8 mouse cellular contexts compared by ENCODE assay signal in the genomic region with DNA sequence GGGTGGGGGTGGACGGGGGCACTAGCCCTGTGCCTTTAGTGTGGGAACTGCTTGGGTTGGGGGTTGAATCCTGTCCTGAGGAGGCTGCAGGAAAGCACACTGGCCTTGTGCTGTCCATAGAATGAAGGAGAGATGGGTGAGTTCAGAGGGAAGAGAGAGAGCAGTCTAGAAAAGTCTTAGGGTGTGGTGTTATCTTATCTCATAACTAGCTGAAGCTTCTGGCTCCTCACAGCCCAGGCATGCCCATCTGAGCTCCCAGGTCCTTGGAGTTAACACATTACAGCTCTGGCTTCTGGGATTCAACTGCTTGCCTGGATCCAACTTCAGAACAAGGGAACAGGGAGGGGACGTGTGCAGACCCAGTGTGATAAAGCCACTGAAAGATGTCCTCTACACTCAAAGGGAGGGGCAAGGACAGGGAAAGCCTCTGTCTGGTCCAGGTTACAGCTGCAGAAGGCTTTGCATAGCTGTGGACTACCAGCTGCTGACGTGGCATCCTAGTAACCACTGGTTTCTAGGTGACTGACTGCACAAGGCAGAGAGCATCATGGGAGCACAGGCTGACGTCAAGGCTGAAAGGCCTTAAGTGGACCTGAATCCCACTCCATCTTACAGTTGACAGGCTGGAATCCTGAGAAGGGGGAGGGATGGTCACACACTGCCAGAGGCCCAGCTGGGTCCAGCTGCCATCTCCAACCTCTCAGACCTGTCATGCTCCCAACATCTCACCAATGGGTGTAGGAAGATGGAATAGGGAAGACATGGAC. TPM values are rescaled to one million over a fixed set of nuclear protein-coding genes. Genes with fewer than 3 reads are reported as not detected.
DNase-seq lines count a peak whose midpoint lies in the region; ATAC-seq lines count a peak whose summit lies in the region.

No protein-coding gene starts in this region.

- ATAC-seq in embryonic facial prominence, embryonic 11.5 days (replicated peaks; ENCODE audit: insufficient number of reproducible peaks, low FRiP score, low TSS enrichment, low read depth) = peak; percentile 57; the same call in 1 of the 2 replicates
- peak; percentile 70 for ATAC-seq in intestine, embryonic 15.5 days

- H3K27me3 ChIP-seq in embryonic facial prominence, embryonic 11.5 days (ENCODE audit: control insufficient read depth, insufficient read depth, low read length) = no peaks in the 10 kb centered on the region
- H3K27me3 ChIP-seq in intestine, embryonic 15.5 days (replicated peaks) = no peaks in the 10 kb centered on the region

- H3K36me3 ChIP-seq in embryonic facial prominence, embryonic 11.5 days (replicated peaks; ENCODE audit: control insufficient read depth, insufficient read depth, low read depth, low read length) = no peaks in the 10 kb centered on the region
- peaks cover 10% of the 10 kb centered on the region for H3K36me3 ChIP-seq in intestine, embryonic 15.5 days

- H3K4me3 ChIP-seq in embryonic facial prominence, embryonic 11.5 days (ENCODE audit: low read depth, low read length) = no peak overlapping the region
- peak overlapping the region; percentile 52; the same call in 1 of the 2 replicates for H3K4me3 ChIP-seq in intestine, embryonic 15.5 days (replicated peaks)

- peak; percentile 37 for DNase-seq in MN1 (ENCODE audit: low spot score)
- DNase-seq in embryonic facial prominence, embryonic 11.5 days (ENCODE audit: low spot score) = peak; percentile 2
- peak; percentile 64 for DNase-seq in lung, postnatal 25 days (ENCODE audit: low spot score)
- DNase-seq in natural killer cell, adult 2 months (ENCODE audit: low spot score in 2 of 2) = no peak
- DNase-seq in right cerebral cortex, postnatal 10 days (ENCODE audit: low spot score in 2 of 2) = no peak
- DNase-seq in thymus, adult 18-20 months = no peak
- no peak for DNase-seq in thymus, postnatal 0 days (ENCODE audit: low spot score)

- no peak overlapping the region for H3K27ac ChIP-seq in embryonic facial prominence, embryonic 11.5 days (replicated peaks; ENCODE audit: low read depth, low read length)
- H3K27ac ChIP-seq in intestine, embryonic 15.5 days = peak overlapping the region; percentile 48

- H3K4me1 ChIP-seq in embryonic facial prominence, embryonic 11.5 days (ENCODE audit: control insufficient read depth, insufficient read depth, low read length) = no peaks in the 10 kb centered on the region
- peaks cover 41% of the 10 kb centered on the region for H3K4me1 ChIP-seq in intestine, embryonic 15.5 days (replicated peaks)

- no peaks in the 10 kb centered on the region for H3K9me3 ChIP-seq in embryonic facial prominence, embryonic 11.5 days (replicated peaks; ENCODE audit: control insufficient read depth, low read length)
- no peaks in the 10 kb centered on the region for H3K9me3 ChIP-seq in intestine, embryonic 15.5 days

- 70% methylated on average over 4 of the region's 4 CpGs for WGBS in embryonic facial prominence, embryonic 11.5 days
- 27% methylated on average over 4 of the region's 4 CpGs for WGBS in intestine, embryonic 15.5 days

- H3K4me2 ChIP-seq in embryonic facial prominence, embryonic 11.5 days (ENCODE audit: low read depth, low read length) = no peak overlapping the region
- peak overlapping the region; percentile 84 for H3K4me2 ChIP-seq in intestine, embryonic 15.5 days (replicated peaks)

- H3K9ac ChIP-seq in embryonic facial prominence, embryonic 11.5 days (replicated peaks; ENCODE audit: low read length) = no peak overlapping the region
- no peak overlapping the region for H3K9ac ChIP-seq in intestine, embryonic 15.5 days

RNA-seq across cellular contexts. Expression of a gene that starts 1.9 kb away (rescaled TPM):
- 70.6 and 76.2 TPM in 2 replicates for polyA plus RNA-seq in embryonic facial prominence, embryonic 11.5 days (2014; fragmentation: Nextera tagmentation; extraction: Ambion mirVana)
- 308 and 352 TPM in 2 replicates for polyA plus RNA-seq in intestine, embryonic 15.5 days (2015; fragmentation: Nextera tagmentation; extraction: Ambion mirVana)
- 17.0 and 20.4 TPM in 2 replicates for polyA plus RNA-seq in thymus, postnatal 0 days (2015; fragmentation: Nextera tagmentation; extraction: Ambion mirVana)

RNA-seq across cellular contexts. Expression of a gene that starts 37.9 kb away (rescaled TPM):
- polyA plus RNA-seq in embryonic facial prominence, embryonic 11.5 days (2014; fragmentation: Nextera tagmentation; extraction: Ambion mirVana) = 678 and 720 TPM in 2 replicates
- polyA plus RNA-seq in intestine, embryonic 15.5 days (2015; fragmentation: Nextera tagmentation; extraction: Ambion mirVana) = 705 and 851 TPM in 2 replicates
- 767 and 806 TPM in 2 replicates for polyA plus RNA-seq in thymus, postnatal 0 days (2015; fragmentation: Nextera tagmentation; extraction: Ambion mirVana)

RNA-seq across cellular contexts. Expression of a gene that starts 43.4 kb away (rescaled TPM):
- 7.4 and 9.6 TPM in 2 replicates for polyA plus RNA-seq in embryonic facial prominence, embryonic 11.5 days (2014; fragmentation: Nextera tagmentation; extraction: Ambion mirVana)
- polyA plus RNA-seq in intestine, embryonic 15.5 days (2015; fragmentation: Nextera tagmentation; extraction: Ambion mirVana) = 8.9 and 9.4 TPM in 2 replicates
- polyA plus RNA-seq in thymus, postnatal 0 days (2015; fragmentation: Nextera tagmentation; extraction: Ambion mirVana) = 18.5 and 23.7 TPM in 2 replicates

RNA-seq across cellular contexts. Expression of a gene that starts 58.6 kb away (rescaled TPM):
- polyA plus RNA-seq in embryonic facial prominence, embryonic 11.5 days (2014; fragmentation: Nextera tagmentation; extraction: Ambion mirVana) = 9.1 and 11.6 TPM in 2 replicates
- polyA plus RNA-seq in intestine, embryonic 15.5 days (2015; fragmentation: Nextera tagmentation; extraction: Ambion mirVana) = 22.7 and 24.5 TPM in 2 replicates
- polyA plus RNA-seq in thymus, postnatal 0 days (2015; fragmentation: Nextera tagmentation; extraction: Ambion mirVana) = 40.6 and 40.8 TPM in 2 replicates

Comparison
In these comparisons a context has a peak if more than half of its experiments do, and no peak if none do; other contexts are left out.
1. DNase-seq: peak in MN1 (single experiment), embryonic facial prominence, embryonic 11.5 days (single experiment) and lung, postnatal 25 days (single experiment); none in natural killer cell, adult 2 months (0 of 2), right cerebral cortex, postnatal 10 days (0 of 2), thymus, adult 18-20 months (0 of 2) and thymus, postnatal 0 days (single experiment).